Mouse (Mus musculus) limb, embryonic 14.5 days (tissue): ENCODE data around the gene Dnttip2. TPM values are rescaled to one million over a fixed set of nuclear protein-coding genes. Genes with fewer than 3 reads are reported as not detected.

Source experiments
- ATAC-seq: fragments of 200-750 bp; cut with Nextera tagmentation; 2 replicates; pipeline ENCODE4 v1.8.0; 2017; ENCODE audit warnings: low read depth, moderate number of reproducible peaks, moderate TSS enrichment; ENCODE audit not compliant: low FRiP score
- DNase-seq: peaks from one replicate; pipeline ENCODE4 v3.0.0-alpha.2; 2015; ENCODE audit warnings: low spot score
- H3K27ac ChIP-seq: fragments of 300-500 bp; sonication (generic); replicated peaks from 2 replicates; pipeline ENCODE4 v1.5.1; 2014; ENCODE audit warnings: low read depth, mild to moderate bottlenecking, low read length, moderate library complexity, mixed read lengths
- H3K27me3 ChIP-seq: fragments of 300-500 bp; sonication (generic); 2 replicates; pipeline ENCODE4 v1.6.1; 2014; ENCODE audit warnings: low read length, mixed read lengths; ENCODE audit not compliant: control insufficient read depth, insufficient read depth
- H3K36me3 ChIP-seq: fragments of 300-500 bp; sonication (generic); 2 replicates; pipeline ENCODE4 v1.6.1; 2014; ENCODE audit warnings: mild to moderate bottlenecking, low read length, moderate library complexity, mixed read lengths; ENCODE audit not compliant: control insufficient read depth, insufficient read depth
- H3K4me1 ChIP-seq: fragments of 300-500 bp; sonication (generic); 2 replicates; pipeline ENCODE4 v1.6.1; 2014; ENCODE audit warnings: antibody characterized with exemption, low read length, mixed read lengths; ENCODE audit not compliant: control insufficient read depth, insufficient read depth
- H3K4me2 ChIP-seq: fragments of 300-500 bp; sonication (generic); replicated peaks from 2 replicates; pipeline ENCODE4 v1.6.1; 2014; ENCODE audit warnings: low read depth, mild to moderate bottlenecking, low read length, moderate library complexity; ENCODE audit not compliant: severe bottlenecking
- H3K4me3 ChIP-seq: fragments of 300-500 bp; sonication (generic); replicated peaks from 2 replicates; pipeline ENCODE4 v1.5.1; 2014; ENCODE audit warnings: low read length
- H3K9ac ChIP-seq: fragments of 300-500 bp; sonication (generic); 2 replicates; pipeline ENCODE4 v1.6.1; 2014; ENCODE audit warnings: mild to moderate bottlenecking, low read depth, low read length, moderate library complexity; ENCODE audit not compliant: severe bottlenecking
- H3K9me3 ChIP-seq: fragments of 300-500 bp; sonication (generic); 2 replicates; pipeline ENCODE4 v1.6.1; 2016; ENCODE audit warnings: low read length; ENCODE audit not compliant: control insufficient read depth
- POLR2A ChIP-seq: fragments of 200-500 bp; IDR thresholded peaks from 2 replicates; pipeline ENCODE4 v1.8.0; 2012; ENCODE audit warnings: inconsistent platforms, mild to moderate bottlenecking, moderate library complexity, borderline replicate concordance; ENCODE audit not compliant: insufficient read depth, insufficient read length; ENCODE audit errors: extremely low read depth
- WGBS: fragments of 180-500 bp; shearing (Covaris S2); extraction: QIAGEN DNeasy Blood & Tissue Kit; methylation state at CpG from one replicate; pipeline ENCODE4 v1.1.7; 2014; 5-methylcytosine and 5-hydroxymethylcytosine counted together
- polyA plus RNA-seq, 2 experiments: library from polyadenylated mRNA; depleted of rRNA in 1 of 2; stranded (reverse) in 1 of 2; unstranded in 1 of 2; fragments of >200 nt; fragmentation: Nextera tagmentation in 1 of 2; extraction: Ambion mirVana in 1 of 2; gene quantifications; 2 replicates each; pipeline versions ENCODE4 v1.2.1 to v1.2.3; 2012 to 2014

The Dnttip2 gene
- polyA plus RNA-seq, 2 experiments, result 41.7 to 62.4 TPM

GRCm38 (mm10) chr3:122293954-122294850, 20.0 kb downstream of the Dnttip2 start, which contains the start of gene Bcar3:
Gene Bcar3, plus strand, starts transcription at chr3:122294136.
- H3K4me1 ChIP-seq, result peaks cover 23% of the 10 kb centered on the region
- H3K27me3 ChIP-seq, result no peaks in the 10 kb centered on the region
- H3K9me3 ChIP-seq, result no peaks in the 10 kb centered on the region
- H3K9ac ChIP-seq, result peak within 1 kb of the TSS; percentile 92
- WGBS, result 3% methylated on average over 36 of the region's 37 CpGs
- no peak for TF ChIP-seq POLR2A
- DNase-seq (peak; percentile 99), ATAC-seq (peak; percentile 86)
- peak within 1 kb of the TSS; percentile 61 for H3K4me3 ChIP-seq
- peak within 1 kb of the TSS; percentile 97 for H3K27ac ChIP-seq
- peak within 1 kb of the TSS; percentile 70 for H3K4me2 ChIP-seq
- H3K36me3 ChIP-seq, result no peaks in the 10 kb centered on the region

GRCm38 (mm10) chr3:122295511-122295910, 21.3 kb downstream of the Dnttip2 start:
- H3K4me1 ChIP-seq, result peaks cover 23% of the 10 kb centered on the region
- no peaks in the 10 kb centered on the region for H3K9me3 ChIP-seq
- H3K4me3 ChIP-seq, result no peak overlapping the region
- 6% methylated on average over 5 of the region's 5 CpGs for WGBS
- no peak for TF ChIP-seq POLR2A
- no peak overlapping the region for H3K9ac ChIP-seq
- no peak overlapping the region for H3K27ac ChIP-seq
- H3K36me3 ChIP-seq, result no peaks in the 10 kb centered on the region
- DNase-seq (peak; percentile 72), ATAC-seq (no peak)
- H3K27me3 ChIP-seq, result no peaks in the 10 kb centered on the region
- no peak overlapping the region for H3K4me2 ChIP-seq

GRCm38 (mm10) chr3:122296979-122297378, 22.8 kb downstream of the Dnttip2 start:
- Histone ChIP-seq H3K4me3 (no peak overlapping the region), H3K27me3 (no peaks in the 10 kb centered on the region), H3K36me3 (no peaks in the 10 kb centered on the region), H3K4me2 (no peak overlapping the region), H3K4me1 (peaks cover 29% of the 10 kb centered on the region), H3K27ac (no peak overlapping the region), H3K9me3 (no peaks in the 10 kb centered on the region), H3K9ac (no peak overlapping the region)
- TF ChIP-seq POLR2A, result no peak
- WGBS, result 51% methylated on average over 5 of the region's 5 CpGs
- DNase-seq (no peak), ATAC-seq (no peak)

- H3K36me3 ChIP-seq, result no peaks in the 10 kb centered on the region
- TF ChIP-seq POLR2A, result no peak
- no peak for ATAC-seq
- H3K27me3 ChIP-seq, result no peaks in the 10 kb centered on the region
- DNase-seq, result peak; percentile 20
- no peaks in the 10 kb centered on the region for H3K9me3 ChIP-seq
- no peak overlapping the region for H3K4me2 ChIP-seq
- H3K9ac ChIP-seq, result no peak overlapping the region
- 70% methylated on average over 9 of the region's 9 CpGs for WGBS
- H3K27ac ChIP-seq, result no peak overlapping the region
- peaks cover 12% of the 10 kb centered on the region; the same call in 1 of the 2 replicates for H3K4me1 ChIP-seq
- no peak overlapping the region for H3K4me3 ChIP-seq
Measured at GRCm38 (mm10) chr3:122300983-122301919, 27.1 kb downstream of the Dnttip2 start.

GRCm38 (mm10) chr3:122304560-122304959, 30.4 kb downstream of the Dnttip2 start:
- TF ChIP-seq POLR2A, result no peak
- H3K9ac ChIP-seq, result no peak overlapping the region
- H3K4me1 ChIP-seq, result peaks cover 5% of the 10 kb centered on the region; the same call in 1 of the 2 replicates
- H3K9me3 ChIP-seq, result no peaks in the 10 kb centered on the region
- no peak overlapping the region for H3K27ac ChIP-seq
- no peak overlapping the region for H3K4me2 ChIP-seq
- H3K4me3 ChIP-seq, result no peak overlapping the region
- no peaks in the 10 kb centered on the region for H3K27me3 ChIP-seq
- WGBS, result 88% methylated on average over 4 of the region's 4 CpGs
- DNase-seq, result no peak
- no peaks in the 10 kb centered on the region for H3K36me3 ChIP-seq
- no peak for ATAC-seq
